ENCODE assay signal across 8 mouse cellular contexts in genomic region chr19:5963883-5964562, GRCm38 (mm10). TPM values are rescaled to one million over a fixed set of nuclear protein-coding genes. Genes with fewer than 3 reads are reported as not detected.
DNase-seq lines count a peak whose midpoint lies in the region; ATAC-seq and TF ChIP-seq lines count a peak whose summit lies in the region.

Gene Pola2 (minus strand): TSS chr19:5964202.

- peak; percentile 44; the same call in 1 of the 2 replicates for TF ChIP-seq CTCF in forebrain, postnatal 0 days (IDR thresholded peaks at IDR 0.05; ENCODE audit: low read depth)

- peaks cover 5% of the 10 kb centered on the region in 2 experiments; a peak in 2 of 4 replicates for H3K4me1 ChIP-seq in ES-E14 (ENCODE audit: control insufficient read depth in 2 of 2, insufficient read depth in 2 of 2, low read length in 2 of 2, poor library complexity in 1 of 2)
- no peaks in the 10 kb centered on the region for H3K4me1 ChIP-seq in forebrain, postnatal 0 days (ENCODE audit: insufficient read depth)
- peaks cover 26% of the 10 kb centered on the region for H3K4me1 ChIP-seq in lung, embryonic 15.5 days

- DNase-seq in ES-E14 (ENCODE audit: low read depth, low spot score) = peak; percentile 73
- peak; percentile 85 for DNase-seq in cerebellum, adult 11-12 months
- peak; percentile 95 for DNase-seq in forebrain, postnatal 0 days
- DNase-seq in heart, postnatal 4 days = peak; percentile 92
- DNase-seq in layer of hippocampus, adult 8-10 months (ENCODE audit: low spot score in 2 of 2) = peak; percentile 64 to 84
- peak; percentile 78 for DNase-seq in ovary, adult 18-20 months (ENCODE audit: low spot score)
- DNase-seq in thymus, postnatal 0 days (ENCODE audit: low spot score) = peak; percentile 93

- in situ Hi-C loops in ES-E14 (cut with MboI; ENCODE audit: low sequenced_read_pairs in 2 of 2, unreplicated experiment in 2 of 2) = loop anchor here (5.0 to 10.0 kb wide), 2 partner anchors 161 to 163 kb away; partner anchors contain the start of gene Snx15 (in 2 of the 2)

- H3K4me3 ChIP-seq in ES-E14 (ENCODE audit: insufficient read depth in 1 of 2, low read depth in 1 of 2, low read length in 2 of 2, poor library complexity in 1 of 2, severe bottlenecking in 1 of 2) = peak within 1 kb of the TSS; percentile 77 to 81
- peak within 1 kb of the TSS; percentile 74 for H3K4me3 ChIP-seq in forebrain, postnatal 0 days (ENCODE audit: low read depth, low read length)
- H3K4me3 ChIP-seq in lung, embryonic 15.5 days = peak within 1 kb of the TSS; percentile 72

- H3K4me2 ChIP-seq in forebrain, postnatal 0 days (ENCODE audit: low read depth) = peak within 1 kb of the TSS; percentile 96
- peak within 1 kb of the TSS; percentile 81 for H3K4me2 ChIP-seq in lung, embryonic 15.5 days

- WGBS in forebrain, postnatal 0 days = 2% methylated on average over 50 of the region's 50 CpGs
- WGBS in lung, embryonic 15.5 days = under 1% methylated on average over 50 of the region's 50 CpGs

- ATAC-seq in forebrain, postnatal 0 days = peak; percentile 97
- peak; percentile 74 for ATAC-seq in lung, embryonic 15.5 days (ENCODE audit: borderline replicate concordance, extremely low read depth, low FRiP score, low TSS enrichment)

- peaks cover 11% of the 10 kb centered on the region for H3K36me3 ChIP-seq in ES-E14 (ENCODE audit: control insufficient read depth, insufficient read depth, low read length, poor library complexity, severe bottlenecking)
- no peaks in the 10 kb centered on the region for H3K36me3 ChIP-seq in forebrain, postnatal 0 days (ENCODE audit: insufficient read depth)
- peaks cover 6% of the 10 kb centered on the region; the same call in 1 of the 2 replicates for H3K36me3 ChIP-seq in lung, embryonic 15.5 days

- peak within 1 kb of the TSS; percentile 91 for H3K9ac ChIP-seq in ES-E14 (ENCODE audit: insufficient read depth, low read depth, low read length, poor library complexity, severe bottlenecking)
- peak within 1 kb of the TSS; percentile 62 for H3K9ac ChIP-seq in forebrain, postnatal 0 days
- peak within 1 kb of the TSS; percentile 79 for H3K9ac ChIP-seq in lung, embryonic 15.5 days

- no peaks in the 10 kb centered on the region for H3K9me3 ChIP-seq in ES-E14 (ENCODE audit: control insufficient read depth, insufficient read depth, low read depth, low read length)
- no peaks in the 10 kb centered on the region for H3K9me3 ChIP-seq in forebrain, postnatal 0 days (ENCODE audit: low read length)
- no peaks in the 10 kb centered on the region for H3K9me3 ChIP-seq in lung, embryonic 15.5 days

- H3K27ac ChIP-seq in ES-E14 (ENCODE audit: insufficient read depth, low read depth, low read length, poor library complexity, severe bottlenecking) = peak within 1 kb of the TSS; percentile 38
- 0 out of 2 replicates have a peak within 1 kb of the TSS, but pooled peaks have one; percentile 15 for H3K27ac ChIP-seq in forebrain, postnatal 0 days (ENCODE audit: low read depth, low read length)
- peak within 1 kb of the TSS; percentile 73 for H3K27ac ChIP-seq in lung, embryonic 15.5 days

- no peaks in the 10 kb centered on the region for H3K27me3 ChIP-seq in forebrain, postnatal 0 days (ENCODE audit: insufficient read depth, low read length)
- H3K27me3 ChIP-seq in lung, embryonic 15.5 days = no peaks in the 10 kb centered on the region

TF ChIP-seq in ES-E14, 5 proteins besides CTCF, POLR2A, EP300 and RAD21:
- TF ChIP-seq CHD2 (IDR thresholded peaks at IDR 0.05; ENCODE audit: low read depth, low read length) (no peak), MAFK (IDR thresholded peaks at IDR 0.05; ENCODE audit: insufficient read depth, low read depth, low read length) (no peak), ZC3H11A (IDR thresholded peaks at IDR 0.05; ENCODE audit: borderline replicate concordance, low read depth, low read length) (no peak), ZNF384 (IDR thresholded peaks at IDR 0.05; ENCODE audit: low read depth, low read length) (no peak), HCFC1 (IDR thresholded peaks at IDR 0.05; ENCODE audit: borderline replicate concordance, insufficient read depth, low read length) (no peak)
TF ChIP-seq in ES-E14: peak in this region for 0.

RNA-seq across cellular contexts. Expression of gene Pola2, which starts in this region (rescaled TPM):
- 69.7 and 80.5 TPM in 2 replicates for total RNA-seq in ES-E14 (2012; rRNA removed)
- total RNA-seq in forebrain, postnatal 0 days (2014; rRNA removed) = 12.4 and 18.1 TPM in 2 replicates
- polyA plus RNA-seq in forebrain, postnatal 0 days (2015; fragmentation: Nextera tagmentation; extraction: Ambion mirVana) = 13.7 and 15.3 TPM in 2 replicates
- 10 to 100 TPM; 32.9 to 37.1 TPM for total RNA-seq in heart, postnatal 4 days (2021)
- 1 to 10 TPM; 4.4 to 8.2 (median 7.1) TPM for total RNA-seq in layer of hippocampus, adult 8-10 months (2022)
- 72.3 and 75.3 TPM in 2 replicates for polyA plus RNA-seq in lung, embryonic 15.5 days (2015; fragmentation: Nextera tagmentation; extraction: Ambion mirVana)
- 61.4 and 71.4 TPM in 2 replicates for polyA plus RNA-seq in thymus, postnatal 0 days (2015; fragmentation: Nextera tagmentation; extraction: Ambion mirVana)

Comparison
In these comparisons a context has a peak if more than half of its experiments do, and no peak if none do; other contexts are left out.
1. Peak in every context shown above with its lines: DNase-seq, ATAC-seq, H3K4me3 ChIP-seq and H3K27ac ChIP-seq.
2. H3K27ac ChIP-seq: peak in every context shown above with its lines; median percentile 73 in lung, embryonic 15.5 days; 38 in ES-E14; 15 in forebrain, postnatal 0 days.